Mouse (Mus musculus) CD4-positive helper T cell, adult 2 months (primary cell): ENCODE results near the gene Kat6b.
A peak's percentile ranks its signal among the peaks of the same experiment; 100 is the strongest.
"Not testable (repeated sequence)": the region's sequence is repeated elsewhere in the genome, so short reads cannot be mapped to it uniquely, and the experiment has no call there.

Experiments
- DNase-seq: peaks from one replicate; pipeline ENCODE4 v3.0.0-alpha.2; 2012; ENCODE audit warnings: low read depth, missing footprints, low spot score

The Kat6b gene

GRCm38 (mm10) chr14:21484693-21485092 lies 3.5 kb downstream of the Kat6b start:
- no peak for DNase-seq

- no peak for DNase-seq
Measured at GRCm38 (mm10) chr14:21485961-21486520, 4.8 kb downstream of the Kat6b start.

- DNase-seq = not testable (repeated sequence)
Measured at GRCm38 (mm10) chr14:21487135-21487534, 5.9 kb downstream of the Kat6b start.

- not testable (repeated sequence) for DNase-seq
Measured at GRCm38 (mm10) chr14:21488426-21489115, 7.3 kb downstream of the Kat6b start.

GRCm38 (mm10) chr14:21489116-21489485 lies 7.9 kb downstream of the Kat6b start:
- DNase-seq = no peak

- no peak for DNase-seq
Measured at GRCm38 (mm10) chr14:21490141-21490540, 8.9 kb downstream of the Kat6b start.

- peak; percentile 25 for DNase-seq
Measured at GRCm38 (mm10) chr14:21498361-21498996, 17.2 kb downstream of the Kat6b start.

- DNase-seq = no peak
Measured at GRCm38 (mm10) chr14:21499011-21499581, 17.9 kb downstream of the Kat6b start.

GRCm38 (mm10) chr14:21499631-21500153 lies 18.5 kb downstream of the Kat6b start:
- peak; percentile 71 for DNase-seq

GRCm38 (mm10) chr14:21500154-21501047 lies 19.2 kb downstream of the Kat6b start:
- peak; percentile 100 for DNase-seq

GRCm38 (mm10) chr14:21501048-21501657 lies 19.9 kb downstream of the Kat6b start:
- DNase-seq = no peak

GRCm38 (mm10) chr14:21505036-21505435 lies 23.8 kb downstream of the Kat6b start:
- no peak for DNase-seq

- peak; percentile 60 for DNase-seq
Measured at GRCm38 (mm10) chr14:21507046-21507445, 25.8 kb downstream of the Kat6b start.

- DNase-seq = no peak
Measured at GRCm38 (mm10) chr14:21509111-21509905, 28.1 kb downstream of the Kat6b start.

- no peak for DNase-seq
Measured at GRCm38 (mm10) chr14:21511438-21511837, 30.2 kb downstream of the Kat6b start.

- no peak for DNase-seq
Measured at GRCm38 (mm10) chr14:21515505-21515904, 34.3 kb downstream of the Kat6b start.

GRCm38 (mm10) chr14:21519307-21519706 lies 38.1 kb downstream of the Kat6b start:
- no peak for DNase-seq

- DNase-seq = no peak
Measured at GRCm38 (mm10) chr14:21520496-21520895, 39.3 kb downstream of the Kat6b start.

- not testable (repeated sequence) for DNase-seq
Measured at GRCm38 (mm10) chr14:21521496-21521895, 40.3 kb downstream of the Kat6b start.
